Mouse (Mus musculus) heart, embryonic 10.5 days (tissue): ENCODE data around the gene Gpatch4. TPM values are rescaled to one million over a fixed set of nuclear protein-coding genes. Genes with fewer than 3 reads are reported as not detected.

Source experiments
- DNase-seq: peaks from one replicate; pipeline ENCODE4 v3.0.0-alpha.2; 2017; ENCODE audit warnings: low spot score
- H3K27ac ChIP-seq: fragments of 300-500 bp; sonication (generic); 2 replicates; pipeline ENCODE4 v1.5.1; 2016; ENCODE audit warnings: mild to moderate bottlenecking
- H3K27me3 ChIP-seq: fragments of 300-500 bp; sonication (generic); 2 replicates; pipeline ENCODE4 v1.6.1; 2016; ENCODE audit warnings: mild to moderate bottlenecking; ENCODE audit not compliant: poor library complexity, insufficient read depth, severe bottlenecking
- H3K36me3 ChIP-seq: fragments of 300-500 bp; sonication (generic); 2 replicates; pipeline ENCODE4 v1.6.1; 2016; ENCODE audit warnings: mild to moderate bottlenecking, moderate library complexity
- H3K4me1 ChIP-seq: fragments of 300-500 bp; sonication (generic); 2 replicates; pipeline ENCODE4 v1.6.1; 2016; ENCODE audit warnings: mild to moderate bottlenecking
- H3K4me3 ChIP-seq: fragments of 300-500 bp; sonication (generic); 2 replicates; pipeline ENCODE4 v1.5.1; 2016; ENCODE audit warnings: mild to moderate bottlenecking, moderate library complexity
- H3K9me3 ChIP-seq: fragments of 300-500 bp; sonication (generic); 2 replicates; pipeline ENCODE4 v1.6.1; 2016; ENCODE audit warnings: mild to moderate bottlenecking, moderate library complexity
- WGBS: fragments of 180-500 bp; shearing (Covaris S2); methylation state at CpG from one replicate; pipeline ENCODE4 v1.1.7; 2016; 5-methylcytosine and 5-hydroxymethylcytosine counted together
- polyA plus RNA-seq: library from polyadenylated mRNA; unstranded; fragments of >200 nt; fragmentation: Nextera tagmentation; extraction: Ambion mirVana; gene quantifications from 2 replicates; pipeline ENCODE4 v1.2.1, GENCODE M21; 2016

The Gpatch4 gene
- polyA plus RNA-seq, 1 experiment from 2014 or later: 47.0 TPM

GRCm38 (mm10) chr3:88087688-88088087 is 44.8 kb downstream of the Gpatch4 start:
- H3K4me3 ChIP-seq: no peak overlapping the region
- no peaks in the 10 kb centered on the region for H3K27me3 ChIP-seq
- peaks cover 71% of the 10 kb centered on the region for H3K36me3 ChIP-seq
- H3K9me3 ChIP-seq: no peaks in the 10 kb centered on the region
- H3K27ac ChIP-seq: no peak overlapping the region
- DNase-seq: no peak
- 78% methylated on average over 1 of the region's 1 CpGs for WGBS
- H3K4me1 ChIP-seq: peaks cover 5% of the 10 kb centered on the region

GRCm38 (mm10) chr3:88090106-88090505 is 47.2 kb downstream of the Gpatch4 start:
- DNase-seq: no peak
- peaks cover 5% of the 10 kb centered on the region for H3K4me1 ChIP-seq
- no peak overlapping the region for H3K27ac ChIP-seq
- peaks cover 87% of the 10 kb centered on the region for H3K36me3 ChIP-seq
- no peak overlapping the region for H3K4me3 ChIP-seq
- 92% methylated on average over 7 of the region's 7 CpGs for WGBS
- no peaks in the 10 kb centered on the region for H3K27me3 ChIP-seq
- H3K9me3 ChIP-seq: no peaks in the 10 kb centered on the region

GRCm38 (mm10) chr3:88090616-88091015 is 47.7 kb downstream of the Gpatch4 start:
- no peaks in the 10 kb centered on the region for H3K27me3 ChIP-seq
- H3K27ac ChIP-seq: no peak overlapping the region
- 91% methylated on average over 6 of the region's 6 CpGs for WGBS
- no peak overlapping the region for H3K4me3 ChIP-seq
- H3K4me1 ChIP-seq: peaks cover 5% of the 10 kb centered on the region
- H3K9me3 ChIP-seq: no peaks in the 10 kb centered on the region
- H3K36me3 ChIP-seq: peaks cover 87% of the 10 kb centered on the region
- DNase-seq: no peak

- Histone ChIP-seq H3K27ac (no peak overlapping the region), H3K36me3 (peaks cover 88% of the 10 kb centered on the region), H3K4me3 (no peak overlapping the region), H3K4me1 (peaks cover 5% of the 10 kb centered on the region), H3K27me3 (no peaks in the 10 kb centered on the region), H3K9me3 (no peaks in the 10 kb centered on the region)
- DNase-seq: no peak
- WGBS: 60% methylated on average over 5 of the region's 5 CpGs
Measured at GRCm38 (mm10) chr3:88094126-88094525, 51.2 kb downstream of the Gpatch4 start.

- 67% methylated on average over 6 of the region's 6 CpGs for WGBS
- DNase-seq: no peak
Measured at GRCm38 (mm10) chr3:88097666-88098065, 54.8 kb downstream of the Gpatch4 start.

GRCm38 (mm10) chr3:88100251-88100650 is 57.3 kb downstream of the Gpatch4 start:
- Histone ChIP-seq H3K4me1 (peaks cover 6% of the 10 kb centered on the region), H3K4me3 (no peak overlapping the region), H3K9me3 (no peaks in the 10 kb centered on the region), H3K36me3 (peaks cover 83% of the 10 kb centered on the region), H3K27ac (no peak overlapping the region), H3K27me3 (no peaks in the 10 kb centered on the region)
- WGBS: 78% methylated on average over 3 of the region's 3 CpGs
- no peak for DNase-seq

More at GRCm38 (mm10) chr3:88097666-88098065, 54.8 kb downstream of the Gpatch4 start:
- Histone ChIP-seq H3K27ac (no peak overlapping the region), H3K4me1 (peaks cover 10% of the 10 kb centered on the region), H3K27me3 (no peaks in the 10 kb centered on the region), H3K4me3 (no peak overlapping the region), H3K36me3 (peaks cover 83% of the 10 kb centered on the region), H3K9me3 (no peaks in the 10 kb centered on the region)

- H3K4me1 ChIP-seq: peaks cover 6% of the 10 kb centered on the region
- no peak for DNase-seq
- no peak overlapping the region for H3K4me3 ChIP-seq
- peaks cover 93% of the 10 kb centered on the region for H3K36me3 ChIP-seq
- no peaks in the 10 kb centered on the region for H3K9me3 ChIP-seq
- no peak overlapping the region for H3K27ac ChIP-seq
- no peaks in the 10 kb centered on the region for H3K27me3 ChIP-seq
- 84% methylated on average over 7 of the region's 7 CpGs for WGBS
Measured at GRCm38 (mm10) chr3:88101736-88102135, 58.8 kb downstream of the Gpatch4 start.

GRCm38 (mm10) chr3:88102196-88102595 is 59.3 kb downstream of the Gpatch4 start:
- H3K4me1 ChIP-seq: peaks cover 6% of the 10 kb centered on the region
- no peak for DNase-seq
- H3K27me3 ChIP-seq: no peaks in the 10 kb centered on the region
- no peak overlapping the region for H3K27ac ChIP-seq
- H3K4me3 ChIP-seq: no peak overlapping the region
- peaks cover 92% of the 10 kb centered on the region for H3K36me3 ChIP-seq
- no peaks in the 10 kb centered on the region for H3K9me3 ChIP-seq
- WGBS: 84% methylated on average over 6 of the region's 6 CpGs

- Histone ChIP-seq H3K27me3 (no peaks in the 10 kb centered on the region), H3K4me1 (peaks cover 6% of the 10 kb centered on the region), H3K27ac (no peak overlapping the region), H3K36me3 (peaks cover 92% of the 10 kb centered on the region), H3K4me3 (no peak overlapping the region), H3K9me3 (no peaks in the 10 kb centered on the region)
- no peak for DNase-seq
- WGBS: 76% methylated on average over 6 of the region's 6 CpGs
Measured at GRCm38 (mm10) chr3:88102611-88103010, 59.7 kb downstream of the Gpatch4 start.

Other genes with a start within 250 kb of the Gpatch4 start
- gene Ntrk1, start 247.9 kb upstream of the Gpatch4 start, polyA plus RNA-seq: 0.05 and 0.68 TPM in 2 replicates
- 0.07 TPM in 1 of 2 replicates, not detected in the other for gene Insrr, start 246.2 kb upstream of the Gpatch4 start, polyA plus RNA-seq
- gene Pear1, start 218.8 kb upstream of the Gpatch4 start, polyA plus RNA-seq: 14.3 and 14.8 TPM in 2 replicates
- 0.20 and 0.23 TPM in 2 replicates for gene Sh2d2a, start 196.4 kb upstream of the Gpatch4 start, polyA plus RNA-seq
- gene Prcc, start 157.5 kb upstream of the Gpatch4 start, polyA plus RNA-seq: 11.8 and 13.6 TPM in 2 replicates
- gene Hdgf, start 136.8 kb upstream of the Gpatch4 start, polyA plus RNA-seq: 182 and 248 TPM in 2 replicates
- gene Mrpl24, start 123.6 kb upstream of the Gpatch4 start, polyA plus RNA-seq: 64.2 and 71.3 TPM in 2 replicates
- 39.6 and 55.1 TPM in 2 replicates for gene Isg20l2, start 112.8 kb upstream of the Gpatch4 start, polyA plus RNA-seq
- gene Rrnad1, start 112.4 kb upstream of the Gpatch4 start, polyA plus RNA-seq: 16.8 and 21.0 TPM in 2 replicates
- 35.8 and 126 TPM in 2 replicates for gene Crabp2, start 94.4 kb upstream of the Gpatch4 start, polyA plus RNA-seq
- gene Nes, start 72.0 kb upstream of the Gpatch4 start, polyA plus RNA-seq: 25.0 and 28.8 TPM in 2 replicates
- gene Bcan, start 42.9 kb upstream of the Gpatch4 start, polyA plus RNA-seq: 0.05 TPM in 1 of 2 replicates, not detected in the other
- gene Hapln2, start 15.5 kb upstream of the Gpatch4 start, polyA plus RNA-seq: 0.07 and 0.08 TPM in 2 replicates
- 143 and 148 TPM in 2 replicates for gene Naxe, start 15.4 kb downstream of the Gpatch4 start, polyA plus RNA-seq
- gene Ttc24, start 35.2 kb downstream of the Gpatch4 start, polyA plus RNA-seq: 0.14 TPM in 1 of 2 replicates, not detected in the other
- 22.0 and 27.4 TPM in 2 replicates for gene Iqgap3, start 38.9 kb downstream of the Gpatch4 start, polyA plus RNA-seq
- gene Mef2d, start 99.3 kb downstream of the Gpatch4 start, polyA plus RNA-seq: 35.8 and 47.3 TPM in 2 replicates
- gene Rhbg, start 211.6 kb downstream of the Gpatch4 start, polyA plus RNA-seq: 0.09 and 8.2 TPM in 2 replicates
- 0.29 and 0.43 TPM in 2 replicates for gene Gm38392, start 244.1 kb downstream of the Gpatch4 start, polyA plus RNA-seq